Mouse (Mus musculus) heart, adult 8-10 months (tissue): ENCODE measurements at regions not wholly inside any gene's neighbourhood (a gene's known extent, or its start where the extent isn't known, plus 50 kb on each side); places are given as distances from the start of the nearest gene placed in this dataset.
A peak's percentile ranks its signal among the peaks of the same experiment; 100 is the strongest.
"Not testable (repeated sequence)": the region's sequence is repeated elsewhere in the genome, so short reads cannot be mapped to it uniquely, and the experiment has no call there.

Experiments
- DNase-seq: peaks from one replicate; pipeline ENCODE4 v3.0.0; 2022; ENCODE audit warnings: low spot score

GRCm38 (mm10) chr13:50754911-50755310 is 56.8 kb downstream of the Gm8765 start:
- DNase-seq = not testable (repeated sequence)

- DNase-seq = not testable (repeated sequence)
Observed at GRCm38 (mm10) chr13:50756334-50756733, 58.2 kb downstream of the Gm8765 start.

- DNase-seq = no peak
Observed at GRCm38 (mm10) chr13:50764618-50765017, 66.5 kb downstream of the Gm8765 start.

GRCm38 (mm10) chr13:50780036-50780435 is 81.9 kb downstream of the Gm8765 start:
- DNase-seq = not testable (repeated sequence)

GRCm38 (mm10) chr13:50829879-50830550 is 131.9 kb downstream of the Gm8765 start:
- DNase-seq = peak; percentile 1
